Mouse (Mus musculus) cortical plate, adult 2 months (tissue): ENCODE measurements around the gene Borcs7.

Experiments used
- CTCF ChIP-seq: fragments of 200-500 bp; IDR thresholded peaks from 2 replicates; pipeline ENCODE4 v1.5.1; 2011; ENCODE audit warnings: mild to moderate bottlenecking, control low read depth, low read length; ENCODE audit not compliant: insufficient read depth; ENCODE audit errors: extremely low read depth
- POLR2A ChIP-seq: fragments of 200-500 bp; IDR thresholded peaks from 2 replicates; pipeline ENCODE4 v1.6.1; 2011; ENCODE audit warnings: mild to moderate bottlenecking, low read length, control low read depth; ENCODE audit not compliant: insufficient read depth; ENCODE audit errors: extremely low read depth

DNA sequence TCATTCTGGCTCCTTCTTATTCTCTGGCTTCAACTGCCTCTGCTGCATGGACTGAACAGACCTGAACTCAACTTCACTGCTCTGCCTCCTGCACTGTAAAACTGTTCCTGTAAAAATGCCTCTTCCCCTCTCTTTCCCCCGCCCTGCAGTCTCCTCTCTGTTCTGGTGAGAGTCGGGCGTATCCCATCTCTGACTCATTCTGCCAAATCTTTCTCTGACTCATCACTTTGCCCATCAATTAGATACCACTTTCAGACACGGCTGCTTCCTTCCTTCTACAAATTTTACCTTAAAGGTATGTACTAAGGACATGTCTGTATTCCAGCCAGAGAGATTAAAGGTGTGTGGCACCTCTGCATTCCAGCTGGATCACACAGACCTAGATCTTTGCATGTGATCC lies 28.4 kb downstream of the Borcs7 start:
- TF ChIP-seq CTCF (no peak), POLR2A (no peak)
